Mouse (Mus musculus) layer of hippocampus, postnatal 25 days (tissue): ENCODE results near the gene Smdt1. TPM values are rescaled to one million over a fixed set of nuclear protein-coding genes. Genes with fewer than 3 reads are reported as not detected.
A peak's percentile ranks its signal among the peaks of the same experiment; 100 is the strongest.
"Not testable (repeated sequence)": the region's sequence is repeated elsewhere in the genome, so short reads cannot be mapped to it uniquely, and the experiment has no call there.

ENCODE experiments used
- DNase-seq, 2 experiments: peaks; one replicate each; pipeline ENCODE4 v3.0.0; 2022; ENCODE audit warnings: mixed read lengths in 2 of 2, low spot score in 1 of 2; ENCODE audit errors: extremely low spot score in 1 of 2
- total RNA-seq, 2 experiments: library from RNA; stranded (reverse); gene quantifications; 2 replicates each; pipeline ENCODE4 v1.2.3; 2021

The Smdt1 gene
- total RNA-seq, 2 experiments from 2014 or later: 139 to 150 TPM

- not testable (repeated sequence) for DNase-seq
These were observed 25.8 kb downstream of the Smdt1 start for GRCm38 (mm10) chr15:82364561-82364960.

GRCm38 (mm10) chr15:82368146-82368545, 29.4 kb downstream of the Smdt1 start:
- DNase-seq: peak in 1 of 2 experiments; percentile 1

GRCm38 (mm10) chr15:82368851-82369250, 30.1 kb downstream of the Smdt1 start:
- DNase-seq: no peak

- DNase-seq: peak in 1 of 2 experiments; percentile 4
These were observed 33.7 kb downstream of the Smdt1 start for GRCm38 (mm10) chr15:82372446-82372845.

GRCm38 (mm10) chr15:82372991-82373390, 34.2 kb downstream of the Smdt1 start:
- DNase-seq: no peak

- no peak for DNase-seq
These were observed 35.7 kb downstream of the Smdt1 start for GRCm38 (mm10) chr15:82374437-82374836.

GRCm38 (mm10) chr15:82375855-82376254, 37.1 kb downstream of the Smdt1 start:
- DNase-seq: no peak

- no peak for DNase-seq
These were observed 37.8 kb downstream of the Smdt1 start for GRCm38 (mm10) chr15:82376393-82377138.

GRCm38 (mm10) chr15:82377701-82378100, 38.9 kb downstream of the Smdt1 start:
- DNase-seq: no peak

- no peak for DNase-seq
These were observed 39.8 kb downstream of the Smdt1 start for GRCm38 (mm10) chr15:82378261-82379180.

GRCm38 (mm10) chr15:82379511-82379870, 40.7 kb downstream of the Smdt1 start:
- no peak for DNase-seq

- no peak for DNase-seq
These were observed 41.3 kb downstream of the Smdt1 start, which contains the start of gene Cyp2d22 for GRCm38 (mm10) chr15:82379871-82380713. Gene Cyp2d22, minus strand, starts transcription at chr15:82380260.

GRCm38 (mm10) chr15:82380714-82381062, 41.9 kb downstream of the Smdt1 start:
- no peak for DNase-seq

- no peak for DNase-seq
These were observed 43.7 kb downstream of the Smdt1 start for GRCm38 (mm10) chr15:82382441-82382840.

- DNase-seq: no peak
These were observed 47.0 kb downstream of the Smdt1 start for GRCm38 (mm10) chr15:82385729-82386128.

GRCm38 (mm10) chr15:82389916-82390315, 51.2 kb downstream of the Smdt1 start:
- not testable (repeated sequence) for DNase-seq

GRCm38 (mm10) chr15:82393922-82394321, 55.2 kb downstream of the Smdt1 start, which contains the start of gene Cyp2d11:
Gene Cyp2d11, minus strand, starts transcription at chr15:82394022.
- not testable (repeated sequence) for DNase-seq

GRCm38 (mm10) chr15:82395955-82396354, 57.2 kb downstream of the Smdt1 start:
- not testable (repeated sequence) for DNase-seq
